Mouse (Mus musculus) testis, adult 2 months (tissue): ENCODE results near the gene Gm35315.

ENCODE experiments used
- CTCF ChIP-seq: fragments of 200-500 bp; IDR thresholded peaks from 2 replicates; pipeline ENCODE4 v1.5.1; 2012; ENCODE audit warnings: low read depth, mild to moderate bottlenecking, inconsistent platforms, low read length, moderate library complexity; ENCODE audit not compliant: control insufficient read depth, insufficient read depth, insufficient replicate concordance
- POLR2A ChIP-seq: fragments of 200-500 bp; IDR thresholded peaks from 2 replicates; pipeline ENCODE4 v1.6.1; 2012; ENCODE audit warnings: low read depth, mild to moderate bottlenecking, inconsistent platforms, low read length, moderate library complexity; ENCODE audit not compliant: control insufficient read depth

- TF ChIP-seq CTCF (no peak), POLR2A (no peak)
These were observed 2.7 kb downstream of the Gm35315 start for GRCm38 (mm10) chr5:110091546-110091945.
